22 mouse cellular contexts compared by ENCODE assay signal in genomic region chr13:41110935-41111334, GRCm38 (mm10). TPM values are rescaled to one million over a fixed set of nuclear protein-coding genes. Genes with fewer than 3 reads are reported as not detected.
"Had no signal": no experiment of that assay in that cellular context is flagged by ENCODE, and none has a peak within 500 bp of the region (broad histone marks: within the 10 kb centered on the region; RNA-seq: fewer than 3 reads in every experiment).

Gcm2 (minus strand) TSS chr13:41111035.

- H3K27me3 ChIP-seq: stomach, embryonic 15.5 days had no signal

- H3K36me3 ChIP-seq: neural tube, embryonic 13.5 days; neural tube, embryonic 15.5 days; stomach, embryonic 15.5 days had no signal

- H3K4me1 ChIP-seq: neural tube, embryonic 13.5 days; neural tube, embryonic 15.5 days; stomach, embryonic 15.5 days had no signal

- H3K9me3 ChIP-seq: neural tube, embryonic 13.5 days; neural tube, embryonic 15.5 days; stomach, embryonic 15.5 days had no signal

- H3K4me2 ChIP-seq: neural tube, embryonic 13.5 days; neural tube, embryonic 15.5 days; stomach, embryonic 15.5 days had no signal

- H3K9ac ChIP-seq: neural tube, embryonic 13.5 days; neural tube, embryonic 15.5 days; stomach, embryonic 15.5 days had no signal

- DNase-seq: retina, postnatal 1 day; right cerebral cortex, adult 18-20 months; right cerebral cortex, postnatal 14 days; right cerebral cortex, postnatal 25 days; right cerebral cortex, postnatal 4 days; spleen, adult 18-20 months; thymus, adult 18-20 months; thymus, adult 2 months; thymus, postnatal 14 days; thymus, postnatal 25 days; thymus, postnatal 36 days; thymus, postnatal 4 days had no signal

- H3K4me3 ChIP-seq: neural tube, embryonic 13.5 days; neural tube, embryonic 15.5 days; stomach, embryonic 15.5 days had no signal

- H3K27ac ChIP-seq: neural tube, embryonic 13.5 days; neural tube, embryonic 15.5 days; stomach, embryonic 15.5 days; stomach, postnatal 0 days had no signal

RNA-seq across cellular contexts. Expression of gene Gcm2, which starts in this region (rescaled TPM):
- total RNA-seq: neutrophil, adult 5-6 weeks had no signal
- polyA plus RNA-seq: neural tube, embryonic 13.5 days; neural tube, embryonic 14.5 days; neural tube, embryonic 15.5 days; small intestine, adult 2 months; stomach, embryonic 14.5 days; stomach, embryonic 15.5 days; stomach, embryonic 16.5 days; stomach, postnatal 0 days; urinary bladder, adult 2 months had no signal
